Mouse (Mus musculus) heart, postnatal 0 days (tissue): ENCODE results near the gene Catsperg2.

Experiments used
- CTCF ChIP-seq: IDR thresholded peaks from 2 replicates; pipeline ENCODE4 v1.5.1; 2016; ENCODE audit warnings: antibody characterized with exemption, control low read depth, low read depth
- EP300 ChIP-seq: IDR thresholded peaks from 2 replicates; pipeline ENCODE4 v1.6.1; 2016; ENCODE audit warnings: antibody characterized with exemption, low read depth

GRCm38 (mm10) chr7:29681868-29682267 is 45.0 kb downstream of the Catsperg2 start:
- TF ChIP-seq CTCF: peak; percentile 32
- no peak for TF ChIP-seq EP300
